Mouse (Mus musculus) right cerebral cortex, adult 2 months (tissue): ENCODE data around the gene Kirrel2.
A peak's percentile ranks its signal among the peaks of the same experiment; 100 is the strongest.
"Not testable (repeated sequence)": the region's sequence is repeated elsewhere in the genome, so short reads cannot be mapped to it uniquely, and the experiment has no call there.

Source experiments
- DNase-seq, 2 experiments: peaks; one replicate each; pipeline ENCODE4 v3.0.0; 2021 to 2022; ENCODE audit warnings: low spot score in 2 of 2

Gene Kirrel2

DNA sequence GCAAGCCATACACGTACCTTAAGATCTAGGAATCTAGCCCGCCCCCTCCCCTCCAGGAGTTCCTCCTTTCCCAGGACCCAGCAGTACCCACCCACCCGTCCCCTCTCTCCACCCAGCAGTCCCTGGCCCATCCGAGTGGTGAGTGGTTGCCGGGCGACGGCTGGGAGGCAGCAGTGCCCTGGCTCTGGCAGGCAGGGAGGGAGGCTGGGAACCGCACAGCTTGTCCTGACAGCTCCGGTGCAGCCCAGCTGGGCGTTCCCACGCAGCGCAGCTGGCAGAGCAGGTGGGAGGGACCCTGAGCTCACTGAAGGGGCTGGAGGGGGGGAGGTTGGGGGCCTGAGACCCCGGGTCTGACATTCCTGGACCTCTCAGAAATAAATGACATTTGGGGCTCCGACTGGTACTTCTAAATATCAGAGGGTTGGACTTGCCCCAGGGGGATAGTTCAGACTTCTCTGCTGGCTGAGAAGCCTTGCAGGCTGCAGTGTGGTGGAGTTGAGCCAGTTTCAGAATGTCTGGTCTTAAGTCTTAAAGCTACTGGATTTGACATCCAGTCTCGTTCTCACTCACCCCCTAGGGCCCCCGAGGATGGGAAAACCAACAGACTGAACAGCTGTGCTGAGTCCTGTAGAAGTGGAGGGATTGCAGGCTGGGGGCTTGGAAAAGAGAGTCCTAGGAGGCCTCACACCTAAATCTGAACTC lies at the start of gene Kirrel2, which contains the start of gene Nphs1:
Gene Kirrel2, minus strand, starts transcription at position 62 of the 702 bp plus-strand sequence.
Gene Nphs1, plus strand, starts transcription at position 687 of the 702 bp plus-strand sequence.
- peak; percentile 57 to 70 for DNase-seq

DNA sequence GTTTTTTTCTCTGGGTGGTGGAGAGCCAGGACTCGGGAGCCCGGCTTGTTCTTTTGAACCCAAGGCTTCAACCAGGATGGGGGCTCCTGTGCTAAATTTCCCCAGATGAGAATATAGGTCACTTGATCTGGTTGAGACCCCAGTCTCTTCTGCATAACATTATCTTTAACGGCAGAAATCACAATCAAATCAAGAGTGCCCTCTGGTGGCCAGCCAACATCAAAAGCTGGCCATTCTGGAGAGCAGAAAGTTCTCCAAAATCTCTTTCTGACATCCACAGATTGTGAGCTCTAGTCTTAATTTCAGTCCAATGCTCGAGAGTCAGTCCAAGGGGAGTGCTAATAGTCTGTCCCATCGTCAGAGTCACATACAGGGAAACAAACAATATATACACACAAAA lies 43.7 kb upstream of the Kirrel2 start:
- DNase-seq = not testable (repeated sequence)

DNA sequence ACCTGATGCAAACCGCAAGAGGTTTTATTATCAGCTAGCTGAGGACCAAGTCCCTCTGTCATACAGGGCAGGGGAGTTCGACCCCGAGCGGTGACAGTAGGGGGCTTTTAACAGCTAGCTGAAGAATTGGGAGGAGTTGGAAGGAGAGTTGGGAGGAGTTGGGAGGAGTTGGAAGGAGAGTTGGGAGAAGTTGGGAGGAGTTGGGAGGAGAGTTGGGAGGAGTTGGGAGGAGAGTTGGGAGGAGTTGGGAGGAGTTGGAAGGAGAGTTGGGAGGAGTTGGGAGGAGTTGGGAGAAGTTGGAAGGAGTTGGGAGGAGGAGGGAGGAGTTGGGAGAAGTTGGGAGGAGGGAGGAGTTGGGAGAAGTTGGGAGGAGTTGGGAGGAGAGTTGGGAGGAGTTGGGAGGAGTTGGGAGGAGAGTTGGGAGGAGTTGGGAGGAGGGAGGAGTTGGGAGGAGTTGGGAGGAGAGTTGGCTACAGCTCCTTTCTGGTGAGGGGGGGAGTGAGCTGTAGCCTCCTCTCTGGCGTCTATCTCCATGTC lies 38.1 kb upstream of the Kirrel2 start:
- not testable (repeated sequence) for DNase-seq

DNA sequence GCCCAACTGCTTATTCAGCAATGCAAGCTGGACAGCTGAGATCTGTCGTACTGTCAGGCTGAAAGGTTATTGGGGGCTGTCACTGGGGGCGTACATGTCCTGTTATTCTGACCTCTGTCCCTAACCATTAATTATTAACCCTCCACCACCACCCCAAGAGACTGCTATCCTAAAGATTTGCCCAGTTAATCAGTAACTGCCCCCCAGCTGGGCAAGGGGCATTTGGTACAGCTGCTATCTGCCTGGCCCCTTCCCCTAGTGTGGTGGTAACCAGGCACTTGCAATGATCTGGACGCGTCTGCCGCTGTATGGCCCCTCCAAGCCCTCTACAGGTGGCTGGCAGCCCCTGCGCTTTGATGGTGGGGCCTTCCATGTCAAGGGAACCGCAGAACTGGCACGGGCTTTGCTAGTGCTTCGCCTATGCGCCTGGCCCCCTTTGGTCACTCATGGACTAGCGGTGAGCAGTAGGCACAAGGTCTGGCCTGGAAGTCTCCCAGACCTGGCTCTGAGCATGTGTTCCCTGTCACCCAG lies 36.0 kb upstream of the Kirrel2 start, which contains the start of gene Prodh2:
Gene Prodh2, plus strand, starts transcription at position 222 of the 531 bp plus-strand sequence.
- DNase-seq = no peak

DNA sequence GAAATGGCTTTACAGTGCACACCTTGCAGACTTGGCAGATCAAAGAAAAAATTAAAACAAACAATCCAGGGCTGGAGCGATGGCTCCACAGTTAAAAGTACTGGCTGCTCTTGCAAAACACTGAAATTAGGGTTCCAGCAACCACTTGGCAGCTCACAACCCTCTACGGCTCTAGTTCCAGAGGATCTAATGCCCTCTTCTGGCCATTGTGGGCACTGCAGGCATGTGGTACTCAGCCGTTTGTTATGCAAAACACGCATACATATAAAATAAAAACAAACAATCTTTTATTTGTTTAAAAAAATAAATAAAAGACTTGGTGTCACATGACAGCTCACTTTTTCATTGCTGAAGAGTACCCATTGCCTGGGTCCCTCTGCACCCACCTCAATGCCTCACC lies 35.3 kb upstream of the Kirrel2 start:
- peak; percentile 73 to 78 for DNase-seq

- no peak for DNase-seq
Observed at GRCm38 (mm10) chr7:30490957-30491307, 33.4 kb upstream of the Kirrel2 start.

DNA sequence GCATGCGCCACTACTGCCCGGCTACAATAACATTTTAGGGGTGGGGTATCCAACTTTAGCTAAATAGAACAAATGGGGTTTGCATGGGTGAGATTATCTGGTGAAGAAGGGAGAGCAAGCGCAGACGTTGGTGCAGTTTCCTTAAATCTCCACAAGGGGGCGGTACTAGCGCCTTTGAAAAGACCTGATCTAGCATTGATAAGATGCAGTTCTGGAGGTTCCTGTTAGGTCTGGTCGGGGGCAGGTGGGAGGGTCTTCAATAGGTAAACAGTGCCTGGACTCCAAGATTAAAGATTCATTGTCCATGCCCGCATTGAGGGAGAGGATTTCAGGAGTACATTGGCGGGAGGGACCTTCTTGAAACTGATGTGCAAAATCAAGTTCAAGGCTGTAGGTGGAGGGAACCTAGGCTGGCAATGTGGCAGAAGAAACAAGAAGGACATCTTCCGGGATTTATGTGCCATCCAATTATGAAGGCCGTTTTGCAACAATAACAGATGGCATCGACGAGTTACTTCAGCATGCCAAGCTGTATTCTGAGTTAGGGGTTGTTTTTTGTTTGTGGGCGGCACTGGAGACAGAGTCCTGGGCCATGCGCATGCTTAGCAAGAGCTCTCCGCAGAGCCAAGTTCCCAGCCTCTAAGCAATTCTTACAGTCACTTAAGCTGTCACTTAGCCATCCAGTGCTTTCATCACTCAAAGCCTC lies 32.9 kb upstream of the Kirrel2 start:
- peak; percentile 62 to 63 for DNase-seq

- no peak for DNase-seq
Observed at GRCm38 (mm10) chr7:30484250-30484649, 26.8 kb upstream of the Kirrel2 start.

DNA sequence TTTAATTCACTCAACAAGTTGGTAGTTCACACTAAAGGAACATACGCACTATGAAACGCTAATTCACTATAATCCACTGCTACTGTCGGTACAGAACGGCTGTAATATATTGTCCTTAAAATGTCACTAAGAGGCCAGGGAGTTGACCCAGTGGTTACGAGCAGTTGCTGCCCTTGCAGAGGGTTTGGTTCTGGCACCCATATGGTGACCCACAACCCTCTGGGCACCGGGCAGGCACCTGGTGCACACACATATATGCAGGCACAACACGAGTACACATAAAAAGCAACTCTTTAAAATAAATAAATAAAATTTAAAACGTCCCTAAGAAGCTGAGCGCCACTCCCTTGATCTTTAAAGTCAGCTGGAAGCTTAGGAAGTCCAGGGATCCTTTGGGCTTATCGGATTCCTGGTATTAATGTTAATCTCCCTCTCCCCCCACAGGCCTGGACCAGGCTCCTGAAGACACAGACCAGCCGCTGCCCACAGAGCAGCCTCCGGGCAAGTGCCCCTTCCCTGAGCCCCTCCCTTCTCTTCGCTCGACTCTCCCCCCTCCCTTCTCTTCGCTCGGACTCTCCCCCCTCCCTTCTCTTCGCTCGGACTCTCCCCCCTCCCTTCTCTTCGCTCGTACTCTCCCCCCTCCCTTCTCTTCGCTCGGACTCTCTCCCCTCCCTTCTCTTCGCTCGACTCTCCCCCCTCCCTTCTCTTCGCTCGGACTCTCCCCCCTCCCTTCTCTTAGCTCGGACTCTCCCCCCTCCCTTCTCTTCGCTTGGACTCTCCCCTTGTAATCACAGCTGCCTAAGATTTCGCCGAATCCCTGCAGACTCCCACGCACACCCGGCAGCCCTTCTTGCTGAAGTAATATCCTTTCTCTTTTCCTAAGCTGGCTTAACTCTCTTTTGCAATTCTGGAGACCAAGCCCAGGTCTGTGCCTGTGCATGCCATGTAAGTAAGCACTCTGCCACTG lies 20.2 kb upstream of the Kirrel2 start:
- DNase-seq = peak; percentile 60 to 76

DNA sequence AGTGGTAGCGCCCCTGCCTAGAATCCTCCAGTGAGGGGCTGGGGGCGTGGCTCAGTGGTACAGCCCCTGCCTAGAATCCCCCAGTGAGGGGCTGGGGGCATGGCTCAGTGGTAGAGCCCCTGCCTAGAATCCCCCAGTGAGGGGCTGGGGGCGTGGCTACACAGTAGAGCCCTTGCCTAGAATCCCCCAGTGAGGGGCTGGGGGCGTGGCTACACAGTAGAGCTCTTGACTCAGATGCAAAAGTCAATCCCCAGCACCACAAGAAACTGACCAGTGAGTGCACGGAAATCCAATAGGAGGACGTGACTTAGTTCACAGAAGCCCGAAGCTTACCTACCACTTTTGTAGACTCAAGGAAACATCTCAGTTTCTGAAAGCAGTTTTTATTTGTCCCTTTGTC lies 18.6 kb upstream of the Kirrel2 start:
- DNase-seq = not testable (repeated sequence)

DNA sequence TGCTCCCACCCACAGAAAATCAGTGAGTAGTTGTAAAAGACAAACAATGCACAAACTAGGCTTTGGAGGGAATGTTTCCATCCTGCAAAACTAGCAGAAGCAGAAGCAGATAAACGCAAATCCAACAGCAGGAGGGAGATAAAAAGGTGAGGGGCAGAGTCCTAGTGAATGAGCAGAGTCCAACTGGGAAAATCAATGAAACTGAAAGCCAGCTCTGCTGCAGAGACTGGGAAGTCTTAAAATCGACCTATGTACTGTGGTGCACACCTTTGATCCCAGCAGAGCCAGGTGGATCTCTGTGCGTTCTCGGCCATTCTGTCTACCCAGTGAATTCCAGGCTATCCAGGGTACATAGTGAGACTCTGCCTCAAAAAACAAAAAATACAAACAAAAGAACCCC lies 17.5 kb upstream of the Kirrel2 start:
- no peak for DNase-seq

DNA sequence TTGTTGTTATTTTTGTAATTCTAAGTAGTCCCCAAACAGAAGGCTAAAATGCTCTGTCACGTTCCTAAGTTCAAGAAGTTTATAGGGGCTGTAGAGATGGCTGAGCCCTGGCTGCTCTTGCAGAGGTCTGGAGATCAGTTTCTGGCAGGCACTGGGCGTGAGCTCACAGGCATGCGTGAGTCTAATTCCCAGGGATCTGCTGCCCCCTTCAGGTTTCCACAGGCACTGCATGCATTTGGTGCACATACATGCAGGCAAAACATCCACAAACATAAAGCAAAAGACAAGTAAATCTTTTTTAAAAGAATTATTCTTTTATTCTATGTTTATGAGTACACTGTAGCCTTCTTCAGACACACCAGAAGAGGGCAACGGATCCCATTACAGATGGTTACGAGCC lies 14.9 kb upstream of the Kirrel2 start:
- no peak for DNase-seq

GRCm38 (mm10) chr7:30464816-30465300 lies 7.4 kb upstream of the Kirrel2 start:
- no peak for DNase-seq

DNA sequence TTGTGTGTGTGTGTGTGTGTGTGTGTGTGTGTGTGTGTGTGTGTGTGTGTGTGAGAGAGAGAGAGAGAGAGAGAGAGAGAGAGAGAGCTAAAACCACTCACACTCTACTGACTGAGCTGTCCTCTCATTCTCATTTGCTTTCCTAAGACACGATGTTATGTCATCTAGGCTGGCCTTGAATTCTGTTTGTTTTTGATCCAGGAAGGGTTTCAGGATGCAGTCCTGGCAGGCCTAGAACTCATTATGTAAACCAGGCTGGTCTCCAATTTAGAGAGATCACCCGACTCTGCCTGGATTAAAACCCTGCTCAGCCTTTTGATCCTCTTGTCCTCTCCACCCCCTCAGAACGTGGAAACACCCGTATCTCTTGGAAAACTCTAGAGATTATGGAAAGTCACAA lies 6.5 kb upstream of the Kirrel2 start:
- no peak for DNase-seq

GRCm38 (mm10) chr7:30463568-30463967 lies 6.1 kb upstream of the Kirrel2 start:
- DNase-seq = no peak

DNA sequence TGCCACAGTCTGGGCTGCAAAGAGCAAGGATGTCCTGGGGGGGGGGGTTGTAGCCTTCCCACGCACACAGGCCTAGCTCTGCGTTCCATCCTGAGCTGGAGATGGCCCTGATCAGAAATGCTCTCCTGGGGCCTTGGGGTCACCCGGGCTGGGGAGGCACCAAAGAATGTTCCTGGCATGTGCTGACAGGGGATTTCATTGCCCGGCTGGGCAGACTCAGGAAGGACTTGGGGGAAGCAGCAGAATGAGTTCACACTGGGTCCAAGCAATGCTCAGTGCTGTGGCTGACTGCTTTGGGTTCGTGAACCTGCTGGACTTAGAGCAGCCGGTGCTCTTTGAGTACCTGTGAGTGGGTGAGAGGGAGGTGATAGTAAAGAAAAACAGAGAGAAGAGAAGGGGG lies 2.0 kb upstream of the Kirrel2 start:
- no peak for DNase-seq

- DNase-seq = peak in 1 of 2 experiments; percentile 41
Observed at GRCm38 (mm10) chr7:30456911-30457628, 420 bp downstream of the Kirrel2 start.

DNA sequence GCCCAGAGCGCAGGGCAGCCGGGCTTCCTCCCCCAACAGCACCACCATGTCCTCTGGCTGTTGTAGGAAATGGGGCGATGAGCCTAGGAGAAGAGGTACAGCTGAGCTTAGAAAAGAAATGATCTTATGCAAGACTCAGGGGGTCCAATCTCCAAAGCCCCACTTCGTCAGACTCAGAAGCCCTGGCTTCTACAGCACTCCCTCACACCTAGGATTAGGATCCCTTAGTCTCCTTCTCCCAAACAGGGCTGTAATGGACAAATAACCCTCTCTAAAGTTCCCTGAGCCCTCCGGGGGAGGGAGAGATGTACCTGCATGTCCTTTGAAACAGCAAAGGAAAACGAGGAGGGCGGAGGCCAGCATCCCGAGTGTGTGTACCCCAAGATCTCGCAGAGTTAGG lies 1.0 kb downstream of the Kirrel2 start:
- DNase-seq = no peak

DNA sequence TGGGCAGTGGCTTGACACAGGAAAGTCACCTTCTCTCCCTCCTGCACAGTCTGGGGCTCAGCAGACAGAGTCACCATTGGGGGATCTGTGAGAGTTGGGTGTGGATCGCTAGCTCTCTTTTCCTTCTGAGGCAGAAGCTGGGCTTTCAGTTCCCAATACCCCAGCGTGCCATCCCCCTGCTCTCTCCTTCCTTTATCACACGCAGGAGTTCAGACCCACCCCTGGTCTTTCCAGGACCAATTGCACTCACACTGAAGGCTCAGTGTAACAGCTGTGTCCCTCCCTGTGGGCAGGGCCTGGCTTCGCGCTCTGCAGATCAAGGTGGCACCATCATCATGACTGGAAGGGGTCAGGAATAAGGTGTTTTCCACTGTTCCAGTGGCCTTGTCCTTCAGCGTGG lies 3.2 kb downstream of the Kirrel2 start:
- no peak for DNase-seq

- DNase-seq = no peak
Observed at GRCm38 (mm10) chr7:30453766-30454165, 3.7 kb downstream of the Kirrel2 start.

GRCm38 (mm10) chr7:30453327-30453726 lies 4.2 kb downstream of the Kirrel2 start:
- no peak for DNase-seq
